Mouse (Mus musculus): ENCODE results near the gene Mdh2. TPM values are rescaled to one million over a fixed set of nuclear protein-coding genes. Genes with fewer than 3 reads are reported as not detected.

Mdh2 gene
- total RNA-seq, 2 experiments from 2014 or later, result 288 to 441 TPM

DNA sequence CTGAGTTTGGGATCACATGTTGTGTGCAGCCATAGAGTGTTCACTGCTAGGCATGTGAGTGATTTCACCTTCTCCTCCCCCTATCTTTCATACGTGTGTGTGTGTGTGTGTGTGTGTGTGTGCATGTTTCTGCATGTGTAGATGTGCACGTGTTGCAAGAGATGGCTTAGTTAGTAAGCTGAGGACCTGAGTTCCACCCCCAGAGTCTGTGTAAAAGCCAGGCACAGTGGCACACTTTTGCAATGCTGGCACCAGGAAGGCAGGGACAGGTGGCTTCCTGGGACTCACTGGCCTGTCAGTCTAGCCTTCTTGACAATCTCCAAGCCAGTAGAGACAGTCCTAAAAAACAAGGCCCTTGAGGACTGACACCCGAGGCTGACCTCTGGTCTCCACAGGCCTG, 13.3 kb upstream of the Mdh2 start:
- ATAC-seq (replicated peaks; ENCODE audit: low FRiP score, low TSS enrichment, poor library complexity, severe bottlenecking), result no peak

DNA sequence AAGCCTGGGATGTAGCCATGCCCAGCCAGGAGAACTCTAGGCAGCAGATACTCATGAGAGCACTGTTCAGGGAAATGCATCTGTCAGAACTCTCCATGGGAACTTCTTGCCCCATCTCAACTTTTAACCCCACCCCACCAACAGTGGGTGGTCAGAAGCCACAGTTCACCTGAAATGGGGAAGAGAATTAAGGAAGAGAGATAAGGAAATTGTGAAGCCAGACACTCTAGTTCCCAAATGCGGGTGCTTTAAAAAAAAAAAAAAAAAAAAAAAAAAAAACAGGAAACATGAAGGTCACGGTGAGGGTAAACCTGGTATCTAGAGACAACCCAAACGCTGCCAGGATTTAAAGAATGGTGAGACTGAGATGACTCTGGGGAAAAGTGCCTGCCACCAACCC, 5.8 kb upstream of the Mdh2 start:
- ATAC-seq (replicated peaks; ENCODE audit: low FRiP score, low TSS enrichment, poor library complexity, severe bottlenecking), result no peak

DNA sequence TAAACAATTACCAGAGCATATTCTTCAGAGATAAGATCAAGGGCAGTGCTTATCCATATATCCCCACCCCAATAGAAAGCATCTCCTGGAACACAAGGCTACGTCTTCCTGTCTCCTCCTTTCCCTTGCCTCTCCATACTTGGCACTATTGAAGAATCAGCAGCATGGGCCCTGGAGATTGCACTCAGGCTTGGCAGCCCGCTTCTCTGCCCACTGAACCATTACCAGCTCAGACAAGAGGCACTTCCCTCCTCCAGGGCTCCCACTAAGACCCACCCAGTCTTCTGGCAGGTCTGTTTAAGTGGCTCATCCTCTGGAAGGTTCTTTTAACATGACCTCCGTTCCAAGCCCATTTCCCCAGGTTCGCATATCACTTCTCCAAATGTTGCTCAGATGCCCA, 1.7 kb upstream of the Mdh2 start:
- no peak for ATAC-seq (replicated peaks; ENCODE audit: low FRiP score, low TSS enrichment, poor library complexity, severe bottlenecking)

DNA sequence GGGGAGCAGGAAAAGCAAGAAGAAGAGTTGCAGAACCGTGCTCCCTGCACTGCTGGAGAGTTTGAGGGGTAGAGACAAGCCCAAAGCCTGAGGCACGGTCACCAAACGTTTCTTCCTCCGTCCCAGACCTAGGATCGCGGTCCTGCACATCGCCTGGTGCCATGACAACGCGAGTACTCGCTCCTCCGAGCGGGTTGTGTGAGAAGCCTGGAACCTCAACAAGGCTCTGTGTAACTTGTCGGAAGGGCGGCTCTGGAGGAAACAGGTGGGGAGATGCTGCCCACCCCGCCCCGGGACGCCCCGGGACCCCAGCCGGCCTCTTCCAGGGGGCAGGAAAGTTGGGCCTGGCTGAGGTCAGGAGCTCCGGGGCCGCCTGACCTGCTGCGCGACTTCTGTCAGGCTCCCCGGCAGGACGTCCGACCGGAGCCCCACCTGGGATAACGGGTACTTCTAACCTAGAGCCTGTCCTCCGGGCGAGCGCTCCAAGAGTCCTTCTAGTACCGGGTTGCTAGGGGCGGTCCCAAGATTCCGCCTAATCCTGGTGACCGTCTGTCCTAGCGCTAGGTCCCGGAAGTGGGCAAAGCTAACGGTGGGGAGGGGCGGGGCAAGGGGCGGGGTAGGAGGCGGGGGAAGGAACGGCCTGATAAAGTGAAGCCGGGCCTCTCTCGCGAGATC, 347 bp upstream of the Mdh2 start, which contains the start of gene Styxl1:
Gene Styxl1, minus strand, starts transcription at position 590 of the 675 bp plus-strand sequence.
- peak; percentile 12; the same call in 1 of the 2 replicates for ATAC-seq (replicated peaks; ENCODE audit: low FRiP score, low TSS enrichment, poor library complexity, severe bottlenecking)

DNA sequence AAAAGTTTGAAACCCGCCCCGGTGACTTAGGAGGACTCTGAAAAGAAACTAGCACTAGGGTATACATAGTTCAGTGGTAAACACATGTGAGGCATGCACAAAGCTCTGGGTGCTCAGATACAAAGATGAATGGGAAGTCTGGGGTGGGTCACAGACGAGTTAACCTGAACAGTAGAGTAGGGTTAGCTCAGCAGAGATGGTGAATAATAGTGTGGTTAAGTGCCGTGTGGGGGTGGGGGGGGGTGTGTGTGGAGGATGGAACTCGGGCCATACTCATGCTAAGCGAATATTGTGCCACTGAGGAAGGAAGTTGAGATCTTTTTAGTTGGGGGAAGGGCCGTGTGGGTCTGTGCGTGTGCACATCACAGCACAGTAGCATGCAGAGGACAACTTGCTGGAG, 2.1 kb downstream of the Mdh2 start:
- no peak for ATAC-seq (replicated peaks; ENCODE audit: low FRiP score, low TSS enrichment, poor library complexity, severe bottlenecking)

DNA sequence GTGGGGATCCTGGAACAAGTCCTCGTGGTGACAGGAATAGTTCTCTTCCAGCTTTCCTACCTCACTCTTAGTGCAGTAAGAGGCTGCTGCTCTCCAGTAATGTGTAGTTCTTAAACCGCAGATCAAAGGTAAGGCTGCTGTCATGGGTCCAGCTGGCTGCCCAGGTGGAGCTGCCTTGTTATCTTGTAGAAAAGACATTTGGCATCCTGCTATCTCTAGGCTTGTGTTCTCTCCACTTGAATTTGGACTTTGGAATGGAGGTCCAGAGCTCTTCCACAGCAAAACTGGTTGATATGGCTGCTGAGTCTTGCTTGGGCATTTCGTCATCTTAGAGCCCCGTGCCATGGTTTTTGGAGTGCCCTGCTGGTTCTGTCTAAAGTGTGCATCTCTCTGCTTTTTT, 4.6 kb downstream of the Mdh2 start:
- ATAC-seq (replicated peaks; ENCODE audit: low FRiP score, low TSS enrichment, poor library complexity, severe bottlenecking), result no peak

DNA sequence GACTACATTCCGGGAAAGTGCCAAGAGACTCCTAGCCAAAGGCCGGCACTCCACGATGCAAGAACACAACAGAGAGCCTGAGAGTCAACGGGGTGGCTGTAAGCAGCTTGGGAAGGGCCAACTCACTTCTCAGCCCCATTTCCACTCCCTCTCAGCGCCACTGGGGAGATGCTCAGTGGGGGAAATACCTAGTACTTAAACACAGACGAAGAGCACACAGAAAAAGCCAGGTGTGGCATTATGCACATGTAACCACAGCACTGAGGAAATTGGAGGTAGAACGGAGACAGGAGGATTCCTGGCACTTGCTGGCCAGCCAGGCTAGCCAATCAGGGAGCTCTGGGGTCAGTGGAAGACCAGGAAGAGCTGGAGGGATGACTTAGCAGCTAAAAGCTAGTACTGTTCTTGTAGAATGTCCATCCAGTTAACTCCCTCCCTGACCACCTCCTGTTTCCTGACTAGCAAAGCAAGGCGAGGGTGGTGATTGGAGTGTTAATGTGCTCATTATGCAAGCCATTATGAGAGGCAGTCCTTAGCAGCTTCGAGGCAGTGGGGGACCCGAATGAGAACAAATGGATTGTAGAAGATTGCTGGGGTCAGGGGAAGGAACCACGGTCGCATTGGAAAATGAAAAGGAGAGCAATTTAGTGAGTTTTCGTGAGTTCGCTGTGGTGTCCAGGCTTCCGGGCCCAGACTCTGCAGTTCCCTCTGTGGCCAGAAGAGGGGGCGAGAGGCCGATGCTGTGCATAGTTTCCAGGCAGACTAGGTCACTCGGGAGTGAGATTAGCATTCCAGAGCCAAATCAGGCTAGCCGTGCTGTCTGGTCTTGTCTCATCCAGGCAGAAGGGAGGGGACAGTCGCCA, 15.9 kb downstream of the Mdh2 start:
- ATAC-seq (replicated peaks; ENCODE audit: low FRiP score, low TSS enrichment, poor library complexity, severe bottlenecking), result peak; percentile 78

DNA sequence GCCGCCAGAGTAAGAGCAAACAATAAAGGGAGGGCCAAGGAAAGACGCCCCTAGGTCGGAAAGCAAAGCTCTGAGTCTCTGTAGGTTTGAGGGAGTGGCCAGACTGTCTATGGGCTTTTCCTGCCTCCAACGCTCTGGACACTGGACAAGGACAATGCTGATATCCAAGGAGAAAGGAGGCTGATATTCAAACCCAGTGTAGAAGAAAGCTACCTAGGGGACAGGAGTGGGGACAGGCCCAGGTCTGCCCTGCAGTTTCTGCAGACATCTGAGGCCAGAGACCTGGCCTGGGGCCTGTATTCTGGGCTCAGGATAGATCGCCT, 16.5 kb downstream of the Mdh2 start:
- peak; percentile 19 for ATAC-seq (replicated peaks; ENCODE audit: low FRiP score, low TSS enrichment, poor library complexity, severe bottlenecking)

DNA sequence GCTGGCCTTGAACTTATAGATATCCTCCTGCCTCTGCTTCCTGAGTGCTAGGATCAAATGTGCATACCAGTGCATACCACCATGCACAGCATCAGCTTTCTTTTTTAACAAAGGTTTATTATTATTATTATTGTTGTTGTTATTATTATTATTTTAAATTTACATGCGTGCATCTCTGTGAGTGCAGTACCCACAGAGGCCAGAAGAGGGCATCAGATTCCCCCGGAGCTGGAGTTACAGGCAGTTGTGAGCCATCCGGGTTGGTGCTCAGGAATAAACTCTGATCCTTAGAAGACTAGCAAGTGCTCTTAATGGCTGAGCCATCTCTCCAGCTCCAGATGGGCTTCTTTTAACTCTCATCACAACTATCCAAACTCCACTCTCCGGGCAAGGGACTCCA, 21.5 kb downstream of the Mdh2 start:
- ATAC-seq (replicated peaks; ENCODE audit: low FRiP score, low TSS enrichment, poor library complexity, severe bottlenecking), result no peak

DNA sequence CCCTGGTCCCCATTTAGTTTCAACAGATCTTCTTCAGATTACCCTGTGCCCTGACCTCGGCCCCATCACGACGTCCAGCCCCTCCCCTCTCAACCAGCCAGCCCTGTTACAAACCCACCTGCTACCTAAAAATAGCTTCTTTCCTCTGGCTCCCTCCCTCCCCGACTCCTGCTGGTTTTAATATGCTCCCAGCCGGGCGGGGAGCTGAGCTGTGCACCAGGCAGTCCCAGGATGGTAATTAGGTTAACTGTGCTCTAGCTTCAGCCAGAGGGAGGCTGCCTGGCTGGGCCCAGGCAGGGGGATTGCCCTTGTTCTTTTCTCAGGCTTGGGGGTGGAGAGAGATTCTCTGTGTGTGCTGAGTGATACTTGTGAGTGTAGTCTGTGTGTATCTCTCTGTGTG, 22.6 kb downstream of the Mdh2 start:
- no peak for ATAC-seq (replicated peaks; ENCODE audit: low FRiP score, low TSS enrichment, poor library complexity, severe bottlenecking)

DNA sequence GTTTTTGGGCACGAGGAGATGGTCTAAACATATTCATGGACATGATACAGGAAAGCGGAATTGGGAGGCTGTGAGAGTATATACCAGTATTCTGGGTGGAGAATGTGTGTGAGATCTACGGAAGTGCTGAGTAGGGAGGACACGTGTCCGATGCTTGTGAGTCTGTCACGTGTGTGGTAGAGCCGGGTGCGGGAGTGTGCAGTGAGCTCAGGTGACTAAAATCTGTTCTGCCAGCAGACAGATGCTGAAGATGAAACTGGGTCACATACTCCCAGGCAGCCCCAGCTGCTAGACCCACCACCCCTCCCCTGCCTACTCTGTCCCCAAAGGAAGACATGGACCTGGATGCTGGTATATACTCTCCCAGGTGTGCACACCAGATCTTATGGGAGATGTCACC, 24.4 kb downstream of the Mdh2 start:
- no peak for ATAC-seq (replicated peaks; ENCODE audit: low FRiP score, low TSS enrichment, poor library complexity, severe bottlenecking)

DNA sequence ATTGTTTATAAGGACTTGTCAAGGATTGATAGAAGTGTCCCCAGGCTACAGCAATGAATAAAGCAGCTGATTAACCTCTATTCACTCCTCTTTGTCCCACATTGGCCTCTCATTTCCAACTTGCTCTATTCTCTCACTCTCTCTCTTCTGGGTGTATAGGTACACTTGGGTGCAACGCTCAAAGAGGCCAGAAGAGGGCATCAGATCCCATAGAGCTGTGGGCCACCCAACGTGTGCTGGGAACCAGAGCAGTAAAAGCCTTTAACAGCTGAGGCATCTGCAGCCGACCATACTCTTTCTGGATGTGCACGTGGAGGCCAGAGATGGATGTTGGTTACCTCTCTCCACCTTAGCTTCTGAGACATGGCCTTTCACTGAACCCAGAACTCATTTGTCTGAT, 24.9 kb downstream of the Mdh2 start:
- ATAC-seq (replicated peaks; ENCODE audit: low FRiP score, low TSS enrichment, poor library complexity, severe bottlenecking), result no peak

DNA sequence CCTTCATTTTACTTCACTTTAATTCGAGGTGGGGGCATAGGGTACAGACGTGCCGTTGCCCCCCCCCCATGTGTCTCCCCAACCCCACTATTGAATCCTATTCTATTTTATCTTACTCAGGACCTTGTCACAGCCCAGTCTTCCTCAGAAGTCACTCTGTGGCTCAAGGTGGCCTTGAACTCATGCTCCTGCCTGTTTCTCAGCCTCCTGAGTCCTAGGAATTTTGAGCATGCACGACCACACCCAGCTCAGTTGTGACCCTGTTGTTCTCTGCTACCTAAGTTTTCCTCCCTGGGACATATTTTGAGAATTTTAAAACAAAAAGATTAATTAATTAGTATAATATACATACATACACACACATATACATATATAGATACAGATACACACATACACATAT, 25.4 kb downstream of the Mdh2 start:
- ATAC-seq (replicated peaks; ENCODE audit: low FRiP score, low TSS enrichment, poor library complexity, severe bottlenecking), result no peak

DNA sequence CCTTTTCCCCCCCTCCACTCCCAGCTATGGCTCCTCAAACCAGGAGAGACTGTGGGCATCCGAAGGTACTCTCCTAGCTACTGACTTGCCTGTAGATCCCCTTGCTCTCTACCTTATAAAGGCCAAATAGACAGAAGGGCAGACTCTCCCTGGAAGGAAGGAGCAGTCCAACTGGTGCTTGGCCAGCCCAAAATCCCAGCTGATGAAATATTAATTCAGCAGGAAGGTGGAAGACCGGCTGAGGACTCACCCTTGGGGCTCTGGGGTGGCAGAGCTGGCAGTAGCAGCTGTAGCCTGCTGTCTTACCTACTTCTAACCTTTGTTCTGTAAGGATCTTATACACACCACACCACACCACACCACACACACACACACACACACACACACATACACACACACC, 26.5 kb downstream of the Mdh2 start:
- no peak for ATAC-seq (replicated peaks; ENCODE audit: low FRiP score, low TSS enrichment, poor library complexity, severe bottlenecking)

DNA sequence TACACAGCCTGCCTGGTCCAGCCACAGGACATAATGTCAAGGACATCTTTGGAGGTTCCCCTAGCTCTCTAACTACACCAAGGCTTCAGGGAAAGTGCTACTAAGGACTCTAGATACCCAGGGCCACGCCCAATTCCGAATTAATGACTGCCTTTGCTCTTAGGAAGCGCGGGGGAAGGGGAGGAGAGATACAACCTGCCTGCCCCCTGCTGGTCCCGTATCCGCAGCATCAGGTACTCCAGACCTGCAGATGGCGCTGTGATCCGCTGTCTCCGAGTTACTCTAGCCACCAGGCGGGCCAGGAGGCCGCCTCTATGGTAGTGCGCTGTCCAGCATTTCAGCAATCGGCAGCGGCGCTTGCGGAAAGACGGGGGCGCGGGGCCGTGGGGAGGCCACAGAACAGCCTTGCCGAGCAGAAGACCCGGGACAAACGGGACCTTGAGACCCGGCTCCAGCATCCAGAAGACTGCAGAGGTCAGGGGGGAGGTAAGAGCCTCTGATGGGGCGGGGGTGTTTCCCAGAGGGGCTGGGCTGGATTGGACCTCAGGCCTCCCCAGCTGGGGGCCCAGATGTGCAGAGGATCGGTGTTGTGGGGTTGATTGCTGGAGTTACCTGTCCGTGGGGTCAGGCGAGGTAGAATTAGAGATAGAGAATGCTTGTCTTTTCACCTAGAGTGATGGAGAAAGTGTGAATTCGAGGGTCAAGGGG, 28.4 kb downstream of the Mdh2 start, which contains the start of gene Srrm3:
Gene Srrm3, plus strand, starts transcription at position 336 of the 708 bp plus-strand sequence.
- ATAC-seq (replicated peaks; ENCODE audit: low FRiP score, low TSS enrichment, poor library complexity, severe bottlenecking), result peak; percentile 87

DNA sequence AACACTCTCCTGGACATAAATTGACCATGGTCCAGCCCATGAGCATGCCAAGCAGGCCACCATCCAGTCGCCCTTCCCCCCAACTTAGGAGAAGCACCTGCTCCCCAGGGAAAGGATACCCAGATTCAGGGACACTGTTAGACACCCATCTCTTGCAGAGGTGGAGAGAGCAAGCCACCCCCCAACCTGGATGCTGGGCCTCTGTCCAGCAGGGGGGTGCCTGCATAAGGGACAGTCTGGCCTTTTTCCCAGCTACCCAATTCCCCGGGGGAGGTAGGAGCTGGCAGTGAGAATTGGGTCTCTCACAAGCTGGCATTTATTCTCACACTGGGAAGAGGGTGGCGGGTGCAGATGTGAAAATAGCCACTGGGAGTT, 29.0 kb downstream of the Mdh2 start:
- no peak for ATAC-seq (replicated peaks; ENCODE audit: low FRiP score, low TSS enrichment, poor library complexity, severe bottlenecking)

DNA sequence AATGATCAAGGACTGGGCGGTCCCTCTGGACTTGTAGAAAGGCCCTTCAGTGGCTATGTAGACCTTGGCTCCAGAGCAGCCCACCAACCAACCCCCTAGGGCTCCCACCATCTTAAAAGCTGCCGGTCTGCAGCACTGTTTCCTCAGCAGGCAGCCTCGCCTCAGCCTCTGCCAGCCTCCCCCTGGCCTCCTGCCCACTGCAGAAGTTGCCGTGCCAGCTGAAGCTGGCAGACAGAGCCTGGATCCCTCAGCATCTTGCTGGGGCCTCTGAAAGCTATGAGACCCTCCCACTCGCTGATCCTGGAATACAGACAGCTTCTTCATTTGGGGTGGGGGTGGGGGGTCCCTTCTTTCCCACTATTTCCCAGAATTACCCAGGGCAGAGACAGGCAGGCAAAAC, 34.7 kb downstream of the Mdh2 start:
- no peak; the same call in 1 of the 2 replicates for ATAC-seq (replicated peaks; ENCODE audit: low FRiP score, low TSS enrichment, poor library complexity, severe bottlenecking)

DNA sequence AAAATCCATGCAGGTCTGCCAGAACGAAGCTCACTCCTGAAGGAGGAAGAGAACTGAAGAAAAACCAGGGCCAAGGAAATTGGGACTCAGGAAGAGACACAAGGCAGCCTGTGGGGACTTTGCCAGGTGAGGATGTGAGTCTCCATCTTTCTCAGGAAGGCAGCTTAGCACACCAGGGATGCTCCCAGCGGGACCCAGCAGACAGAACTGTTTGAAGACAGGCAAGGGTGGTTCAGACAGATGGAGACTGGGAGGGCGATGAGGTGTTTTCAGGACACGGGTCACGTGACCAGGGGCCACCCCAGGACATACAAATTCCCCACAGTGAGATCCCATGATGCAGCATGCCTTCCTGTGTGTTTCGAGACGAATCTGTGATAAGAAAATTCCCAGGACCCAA, 40.2 kb downstream of the Mdh2 start:
- no peak for ATAC-seq (replicated peaks; ENCODE audit: low FRiP score, low TSS enrichment, poor library complexity, severe bottlenecking)

DNA sequence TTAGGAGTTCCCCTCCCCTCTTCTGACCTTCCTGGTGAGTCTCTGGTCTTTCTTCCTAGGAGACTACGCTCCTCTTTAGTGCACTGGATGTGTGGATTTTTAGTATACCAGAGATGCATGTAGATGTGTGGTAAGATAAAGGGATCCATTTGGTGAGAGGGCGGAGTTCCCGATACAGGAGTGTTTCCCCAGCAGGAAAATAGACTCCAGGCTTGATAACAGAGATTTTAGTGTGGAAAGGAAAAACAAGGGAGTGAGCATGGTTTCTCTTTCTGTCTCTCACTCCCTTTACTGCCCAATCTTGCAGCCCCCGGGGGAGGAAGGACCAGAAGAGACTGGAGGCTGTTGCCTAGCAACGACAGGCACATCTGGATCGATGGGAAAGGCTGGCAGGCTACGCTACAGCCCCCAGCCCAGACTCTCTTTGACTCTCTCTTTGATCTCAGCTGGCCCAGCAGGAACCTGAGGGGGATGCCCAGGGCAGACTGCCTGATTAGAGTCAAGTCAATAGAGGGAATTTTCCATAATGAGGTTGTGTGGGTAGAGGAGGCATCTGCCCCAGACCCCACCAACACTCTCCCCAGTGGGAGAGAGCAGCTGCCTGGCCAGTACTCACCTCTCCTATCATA, 44.1 kb downstream of the Mdh2 start:
- no peak for ATAC-seq (replicated peaks; ENCODE audit: low FRiP score, low TSS enrichment, poor library complexity, severe bottlenecking)

DNA sequence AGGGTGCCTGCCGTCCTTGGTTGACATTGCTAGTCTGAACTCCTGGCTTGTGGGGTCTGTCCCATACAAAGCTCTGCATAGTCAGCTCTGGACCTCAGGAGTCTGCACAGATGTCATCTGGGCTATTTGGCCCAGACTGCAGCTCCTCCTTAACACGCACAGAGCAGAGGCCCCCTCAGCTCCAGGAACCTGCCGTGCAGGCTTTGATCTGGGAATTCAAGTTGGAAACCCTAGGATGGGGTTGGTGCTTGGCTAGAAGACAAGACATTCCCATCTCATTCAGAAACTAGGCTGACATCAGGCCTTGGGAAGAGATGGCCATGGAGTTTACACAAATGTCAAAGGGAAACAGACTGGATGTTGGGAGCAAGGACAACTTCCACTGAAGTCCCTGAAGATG, 46.2 kb downstream of the Mdh2 start:
- no peak for ATAC-seq (replicated peaks; ENCODE audit: low FRiP score, low TSS enrichment, poor library complexity, severe bottlenecking)

Measured in megakaryocyte-erythroid progenitor cell, adult 5-6 weeks (primary cell).